Mouse (Mus musculus) MEL (cell line): ENCODE measurements around the gene Casp3.

Source experiments
- ELF1 ChIP-seq: IDR thresholded peaks from 2 replicates; pipeline ENCODE4 v1.6.1; 2014; ENCODE audit warnings: low read depth, mild to moderate bottlenecking, inconsistent platforms, low read length, improper control_type of control experiment, moderate library complexity
- POLR2A ChIP-seq, 2 experiments: IDR thresholded peaks; 2 replicates each; pipeline ENCODE4 v1.6.1; 2011 to 2012; ENCODE audit warnings: low read length in 2 of 2, mild to moderate bottlenecking in 2 of 2, control low read depth in 1 of 2, improper control_type of control experiment in 1 of 2, low read depth in 1 of 2, moderate library complexity in 1 of 2; ENCODE audit not compliant: control insufficient read depth in 1 of 2, insufficient read depth in 1 of 2, poor library complexity in 1 of 2
- USF1 ChIP-seq: IDR thresholded peaks from 2 replicates; pipeline ENCODE4 v1.6.1; 2014; ENCODE audit warnings: low read depth, mild to moderate bottlenecking, inconsistent platforms, low read length, improper control_type of control experiment, moderate library complexity

DNA sequence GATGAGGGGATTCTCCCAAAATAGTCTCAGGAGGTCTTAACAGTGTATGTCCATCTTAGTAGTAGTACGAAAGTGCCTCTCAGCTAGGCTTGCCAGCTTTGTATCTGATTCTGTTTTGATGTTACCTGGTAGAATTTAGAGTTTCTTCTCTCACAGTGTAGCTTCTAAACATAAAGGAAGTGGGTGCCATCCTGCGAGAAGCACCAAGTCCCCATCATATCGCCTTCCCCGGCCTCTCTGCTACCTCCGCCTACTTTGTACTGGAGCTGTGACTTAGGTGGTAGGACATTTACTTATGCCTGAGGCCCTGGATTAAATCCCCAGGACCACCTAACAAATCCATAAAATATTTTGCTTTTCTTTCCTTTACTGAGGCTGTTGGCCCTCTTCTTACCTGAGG, 9.6 kb downstream of the Casp3 start:
- TF ChIP-seq ELF1: no peak
- no peak for TF ChIP-seq POLR2A (IDR thresholded peaks at IDR 0.05; ENCODE audit: control insufficient read depth in 1 of 2, insufficient read depth in 1 of 2, low read depth in 1 of 2, low read length in 2 of 2, poor library complexity in 1 of 2)
- TF ChIP-seq USF1: no peak
